Mouse (Mus musculus): ENCODE data around the gene Cluh. TPM values are rescaled to one million over a fixed set of nuclear protein-coding genes. Genes with fewer than 3 reads are reported as not detected.

Cluh gene
- polyA plus RNA-seq, 1 experiment = 14.5 TPM

- Histone ChIP-seq H3K4me1 (ENCODE audit: control insufficient read depth, insufficient read depth, low read length) (no peaks in the 10 kb centered on the region), H3K27ac (ENCODE audit: insufficient read depth, low read depth, low read length) (no peak overlapping the region), H3K4me3 (ENCODE audit: insufficient read depth, low read length) (no peak overlapping the region)
- TF ChIP-seq POLR2A (IDR thresholded peaks at IDR 0.05; ENCODE audit: borderline replicate concordance, low read depth, low read length) (no peak), CTCF (IDR thresholded peaks at IDR 0.05; ENCODE audit: low read depth, low read length) (no peak)
These were observed 20.9 kb downstream of the Cluh start for GRCm38 (mm10) chr11:74670151-74670550.

DNA sequence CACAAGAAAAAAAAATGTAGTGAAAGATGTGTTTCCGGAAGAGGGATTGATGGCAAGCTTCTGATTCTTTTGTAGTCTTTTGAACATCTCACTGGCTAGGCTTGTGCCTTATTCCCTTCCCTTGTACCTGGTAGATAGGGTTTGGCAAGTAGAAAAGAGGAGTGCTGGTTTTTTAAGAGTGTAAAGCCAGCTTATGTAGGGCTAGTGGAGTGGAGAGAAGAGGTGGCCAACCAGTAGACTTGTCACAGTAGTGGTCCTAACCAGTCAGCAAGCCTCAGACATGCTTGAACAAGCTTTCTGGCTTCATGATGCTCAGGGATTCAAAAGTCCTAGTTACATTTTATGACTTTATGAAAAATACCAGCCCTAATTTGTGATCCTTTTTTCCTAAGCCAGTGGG, 21.7 kb downstream of the Cluh start:
- no peaks in the 10 kb centered on the region for H3K4me1 ChIP-seq (ENCODE audit: control insufficient read depth, insufficient read depth, low read length)

DNA sequence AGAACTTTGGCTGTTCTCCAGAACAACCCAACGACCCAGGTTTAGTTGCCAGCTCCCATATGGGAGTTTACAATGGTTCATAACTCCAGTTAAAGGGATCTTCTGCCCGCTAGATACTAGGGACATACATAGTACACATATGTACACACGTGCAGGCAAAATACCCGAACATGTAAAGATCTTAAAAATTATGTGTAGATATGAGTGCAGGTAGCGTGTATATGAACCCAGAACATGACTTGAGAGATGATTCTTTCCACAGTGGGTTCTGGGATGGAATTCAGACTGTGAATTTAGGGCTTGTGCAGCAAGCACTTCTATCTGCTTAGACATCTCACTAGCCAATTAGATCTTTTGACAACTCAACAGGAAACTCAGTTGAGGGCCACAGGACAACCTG, 22.5 kb downstream of the Cluh start:
- no peaks in the 10 kb centered on the region for H3K4me1 ChIP-seq (ENCODE audit: control insufficient read depth, insufficient read depth, low read length)
- H3K27ac ChIP-seq (ENCODE audit: insufficient read depth, low read depth, low read length) = no peak overlapping the region
- TF ChIP-seq CTCF (IDR thresholded peaks at IDR 0.05; ENCODE audit: low read depth, low read length) = no peak
- no peak overlapping the region for H3K4me3 ChIP-seq (ENCODE audit: insufficient read depth, low read length)

More for the DNA sequence above, 21.7 kb downstream of the Cluh start:
- no peak overlapping the region for H3K27ac ChIP-seq (ENCODE audit: insufficient read depth, low read depth, low read length)
- TF ChIP-seq POLR2A (IDR thresholded peaks at IDR 0.05; ENCODE audit: borderline replicate concordance, low read depth, low read length) (no peak), CTCF (IDR thresholded peaks at IDR 0.05; ENCODE audit: low read depth, low read length) (no peak)
- no peak overlapping the region for H3K4me3 ChIP-seq (ENCODE audit: insufficient read depth, low read length)

DNA sequence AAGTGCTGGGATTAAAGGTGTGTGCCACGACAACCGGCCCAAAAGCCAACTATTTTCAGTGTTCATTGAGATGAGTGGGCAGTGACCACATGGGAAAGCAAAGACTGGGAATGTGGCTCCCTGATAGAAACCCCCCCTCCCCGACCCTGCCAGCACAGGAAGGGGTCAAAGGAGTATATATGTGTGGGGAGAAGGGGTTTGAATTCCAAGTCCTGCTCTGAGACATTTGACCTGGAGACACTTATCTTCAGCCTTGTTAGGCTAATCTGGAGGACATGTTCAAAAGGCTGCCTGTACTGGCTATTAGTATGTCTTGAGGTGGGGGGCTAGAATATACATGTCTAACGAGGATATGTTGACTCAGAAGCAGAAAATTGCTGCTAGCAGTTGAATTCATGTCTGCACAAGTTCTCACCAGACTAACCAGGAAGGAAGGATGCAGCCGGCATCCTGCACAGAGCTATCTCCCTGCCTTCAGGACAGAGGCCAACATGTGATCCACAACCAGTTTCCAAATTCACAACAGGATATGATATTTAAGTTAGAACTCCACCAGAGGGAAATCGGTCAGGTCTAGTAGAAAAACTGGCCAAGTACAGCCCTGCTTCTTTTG, 23.7 kb downstream of the Cluh start:
- H3K4me1 ChIP-seq (ENCODE audit: control insufficient read depth, insufficient read depth, low read length) = no peaks in the 10 kb centered on the region
- H3K27ac ChIP-seq (ENCODE audit: insufficient read depth, low read depth, low read length) = no peak overlapping the region
- TF ChIP-seq CTCF (IDR thresholded peaks at IDR 0.05; ENCODE audit: low read depth, low read length) (no peak), POLR2A (IDR thresholded peaks at IDR 0.05; ENCODE audit: borderline replicate concordance, low read depth, low read length) (no peak)
- H3K4me3 ChIP-seq (ENCODE audit: insufficient read depth, low read length) = no peak overlapping the region

GRCm38 (mm10) chr11:74673561-74673960, 24.3 kb downstream of the Cluh start:
- H3K4me3 ChIP-seq (ENCODE audit: insufficient read depth, low read length) = no peak overlapping the region
- no peak overlapping the region for H3K27ac ChIP-seq (ENCODE audit: insufficient read depth, low read depth, low read length)
- H3K4me1 ChIP-seq (ENCODE audit: control insufficient read depth, insufficient read depth, low read length) = no peaks in the 10 kb centered on the region
- TF ChIP-seq CTCF (IDR thresholded peaks at IDR 0.05; ENCODE audit: low read depth, low read length) = no peak
- no peak for TF ChIP-seq POLR2A (IDR thresholded peaks at IDR 0.05; ENCODE audit: borderline replicate concordance, low read depth, low read length)

- TF ChIP-seq POLR2A (IDR thresholded peaks at IDR 0.05; ENCODE audit: borderline replicate concordance, low read depth, low read length) (no peak), CTCF (IDR thresholded peaks at IDR 0.05; ENCODE audit: low read depth, low read length) (no peak)
- Histone ChIP-seq H3K27ac (ENCODE audit: insufficient read depth, low read depth, low read length) (no peak overlapping the region), H3K4me3 (ENCODE audit: insufficient read depth, low read length) (no peak overlapping the region), H3K4me1 (ENCODE audit: control insufficient read depth, insufficient read depth, low read length) (no peaks in the 10 kb centered on the region)
These were observed 25.4 kb downstream of the Cluh start for GRCm38 (mm10) chr11:74674713-74675112.

- no peak overlapping the region for H3K27ac ChIP-seq (ENCODE audit: insufficient read depth, low read depth, low read length)
- no peak overlapping the region for H3K4me3 ChIP-seq (ENCODE audit: insufficient read depth, low read length)
- no peak for TF ChIP-seq POLR2A (IDR thresholded peaks at IDR 0.05; ENCODE audit: borderline replicate concordance, low read depth, low read length)
- no peak for TF ChIP-seq CTCF (IDR thresholded peaks at IDR 0.05; ENCODE audit: low read depth, low read length)
- H3K4me1 ChIP-seq (ENCODE audit: control insufficient read depth, insufficient read depth, low read length) = no peaks in the 10 kb centered on the region
These were observed 25.9 kb downstream of the Cluh start for GRCm38 (mm10) chr11:74675156-74675555.

DNA sequence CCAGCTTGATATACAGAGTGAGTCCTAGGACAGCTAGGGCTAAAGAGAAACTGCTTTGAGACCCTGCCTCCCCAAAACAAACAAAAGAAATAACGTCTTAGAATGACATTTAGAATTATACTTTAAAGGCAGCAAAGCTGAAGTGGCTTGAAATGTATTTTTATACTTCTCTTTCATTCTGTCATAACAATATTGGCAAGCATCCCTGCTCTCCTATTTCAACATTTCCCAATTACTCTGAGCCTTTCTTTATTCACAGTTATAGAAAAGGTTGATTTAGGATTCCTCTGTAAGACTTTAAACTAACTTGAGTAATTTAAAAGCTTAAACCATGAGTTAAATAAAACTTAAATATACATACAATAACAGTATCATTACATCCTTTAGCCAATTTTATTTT, 42.9 kb downstream of the Cluh start:
- no peak overlapping the region for H3K4me3 ChIP-seq (ENCODE audit: insufficient read depth, low read length)
- TF ChIP-seq POLR2A (IDR thresholded peaks at IDR 0.05; ENCODE audit: borderline replicate concordance, low read depth, low read length) = no peak
- no peak for TF ChIP-seq CTCF (IDR thresholded peaks at IDR 0.05; ENCODE audit: low read depth, low read length)
- H3K4me1 ChIP-seq (ENCODE audit: control insufficient read depth, insufficient read depth, low read length) = peaks cover 4% of the 10 kb centered on the region; the same call in 1 of the 2 replicates
- no peak overlapping the region for H3K27ac ChIP-seq (ENCODE audit: insufficient read depth, low read depth, low read length)

DNA sequence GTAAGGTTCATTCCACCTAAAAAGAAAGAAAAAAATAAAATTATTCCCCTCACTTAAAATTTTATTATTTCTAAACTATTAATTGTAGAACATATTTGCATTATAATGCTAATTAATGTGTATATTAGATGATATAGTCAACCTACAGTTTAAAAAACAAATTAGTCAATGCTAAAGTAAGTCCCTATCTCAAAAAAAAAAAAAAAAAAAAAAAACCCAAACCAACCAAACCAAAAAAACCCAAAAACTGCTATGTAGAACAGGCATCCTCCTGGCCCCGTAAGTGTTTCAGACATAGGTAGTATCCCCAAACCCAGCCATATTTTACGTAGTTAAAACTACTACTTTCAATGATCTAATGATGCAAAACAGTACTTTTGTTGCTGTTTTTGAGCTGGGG, 50.2 kb downstream of the Cluh start:
- Histone ChIP-seq H3K27ac (ENCODE audit: insufficient read depth, low read depth, low read length) (no peak overlapping the region), H3K4me1 (ENCODE audit: control insufficient read depth, insufficient read depth, low read length) (peaks cover 8% of the 10 kb centered on the region), H3K4me3 (ENCODE audit: insufficient read depth, low read length) (no peak overlapping the region)
- no peak for TF ChIP-seq CTCF (IDR thresholded peaks at IDR 0.05; ENCODE audit: low read depth, low read length)
- TF ChIP-seq POLR2A (IDR thresholded peaks at IDR 0.05; ENCODE audit: borderline replicate concordance, low read depth, low read length) = no peak

GRCm38 (mm10) chr11:74704068-74704467, 54.8 kb downstream of the Cluh start:
- no peak for TF ChIP-seq CTCF (IDR thresholded peaks at IDR 0.05; ENCODE audit: low read depth, low read length)
- TF ChIP-seq POLR2A (IDR thresholded peaks at IDR 0.05; ENCODE audit: borderline replicate concordance, low read depth, low read length) = no peak

DNA sequence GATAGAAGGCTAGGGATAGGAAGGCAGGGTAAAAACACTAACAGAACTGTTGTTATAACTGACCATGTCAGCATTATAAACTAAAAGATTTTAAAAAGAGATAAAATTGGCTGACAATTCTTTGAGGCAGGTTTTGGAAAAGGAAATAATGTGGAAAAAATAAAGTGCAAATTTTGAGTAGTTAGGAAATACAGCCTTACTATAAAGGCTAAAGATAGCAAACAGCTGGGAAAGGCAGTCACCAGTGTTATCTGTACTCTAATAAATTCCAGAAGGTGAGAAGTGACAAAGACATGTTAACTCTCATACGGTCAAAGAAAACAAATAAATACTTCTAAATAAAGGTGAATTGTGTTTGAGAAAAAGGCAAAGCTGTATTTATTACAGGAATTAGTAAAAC, 59.5 kb downstream of the Cluh start:
- no peak for TF ChIP-seq CTCF (IDR thresholded peaks at IDR 0.05; ENCODE audit: low read depth, low read length)
- no peak for TF ChIP-seq POLR2A (IDR thresholded peaks at IDR 0.05; ENCODE audit: borderline replicate concordance, low read depth, low read length)
- Histone ChIP-seq H3K4me1 (ENCODE audit: control insufficient read depth, insufficient read depth, low read length) (peaks cover 21% of the 10 kb centered on the region), H3K4me3 (ENCODE audit: insufficient read depth, low read length) (no peak overlapping the region), H3K27ac (ENCODE audit: insufficient read depth, low read depth, low read length) (no peak overlapping the region)

More at GRCm38 (mm10) chr11:74704068-74704467, 54.8 kb downstream of the Cluh start:
- Histone ChIP-seq H3K27ac (ENCODE audit: insufficient read depth, low read depth, low read length) (no peak overlapping the region), H3K4me1 (ENCODE audit: control insufficient read depth, insufficient read depth, low read length) (peaks cover 12% of the 10 kb centered on the region), H3K4me3 (ENCODE audit: insufficient read depth, low read length) (no peak overlapping the region)

Measured in bone marrow macrophage, adult 2 months (primary cell).